Mouse (Mus musculus): ENCODE results near the gene Pth2. TPM values are rescaled to one million over a fixed set of nuclear protein-coding genes. Genes with fewer than 3 reads are reported as not detected.

Pth2 gene
- polyA plus RNA-seq, 1 experiment from 2014 or later: not detected

GRCm38 (mm10) chr7:45185921-45186320 lies 5.1 kb downstream of the Pth2 start:
- no peak overlapping the region for H3K9ac ChIP-seq (ENCODE audit: low read depth, low read length)
- no peaks in the 10 kb centered on the region for H3K9me3 ChIP-seq (replicated peaks; ENCODE audit: control insufficient read depth, low read length)
- H3K4me1 ChIP-seq (ENCODE audit: control insufficient read depth, low read depth, low read length): peaks cover 10% of the 10 kb centered on the region
- H3K27ac ChIP-seq (ENCODE audit: low read length): no peak overlapping the region
- ATAC-seq (ENCODE audit: low read depth): no peak
- no peaks in the 10 kb centered on the region for H3K36me3 ChIP-seq (ENCODE audit: control insufficient read depth, insufficient read depth)
- no peak overlapping the region for H3K4me2 ChIP-seq (ENCODE audit: low read depth, low read length)
- 62% methylated on average over 7 of the region's 7 CpGs for WGBS (ENCODE audit: insufficient replicate concordance)
- H3K27me3 ChIP-seq (ENCODE audit: control insufficient read depth, insufficient read depth, low read depth, low read length): peaks cover 70% of the 10 kb centered on the region
- H3K4me3 ChIP-seq (ENCODE audit: low read depth, low read length): no peak overlapping the region

- Histone ChIP-seq H3K9ac (ENCODE audit: low read depth, low read length) (no peak overlapping the region), H3K27ac (ENCODE audit: low read length) (no peak overlapping the region), H3K9me3 (replicated peaks; ENCODE audit: control insufficient read depth, low read length) (no peaks in the 10 kb centered on the region), H3K36me3 (ENCODE audit: control insufficient read depth, insufficient read depth) (no peaks in the 10 kb centered on the region), H3K4me1 (ENCODE audit: control insufficient read depth, low read depth, low read length) (no peaks in the 10 kb centered on the region), H3K27me3 (ENCODE audit: control insufficient read depth, insufficient read depth, low read depth, low read length) (peaks cover 39% of the 10 kb centered on the region), H3K4me3 (ENCODE audit: low read depth, low read length) (no peak overlapping the region), H3K4me2 (ENCODE audit: low read depth, low read length) (no peak overlapping the region)
- ATAC-seq (ENCODE audit: low read depth): no peak
- 49% methylated on average over 16 of the region's 16 CpGs for WGBS (ENCODE audit: insufficient replicate concordance)
Observed at GRCm38 (mm10) chr7:45189600-45189999, 8.8 kb downstream of the Pth2 start.

- 64% methylated on average over 6 of the region's 6 CpGs for WGBS (ENCODE audit: insufficient replicate concordance)
- no peak for ATAC-seq (ENCODE audit: low read depth)
- peaks cover 34% of the 10 kb centered on the region for H3K27me3 ChIP-seq (ENCODE audit: control insufficient read depth, insufficient read depth, low read depth, low read length)
Observed at GRCm38 (mm10) chr7:45190186-45190585, 9.4 kb downstream of the Pth2 start.

GRCm38 (mm10) chr7:45191161-45191560 lies 10.4 kb downstream of the Pth2 start:
- no peaks in the 10 kb centered on the region for H3K4me1 ChIP-seq (ENCODE audit: control insufficient read depth, low read depth, low read length)
- WGBS (ENCODE audit: insufficient replicate concordance): 52% methylated on average over 2 of the region's 2 CpGs
- no peaks in the 10 kb centered on the region for H3K36me3 ChIP-seq (ENCODE audit: control insufficient read depth, insufficient read depth)
- no peak overlapping the region for H3K9ac ChIP-seq (ENCODE audit: low read depth, low read length)
- ATAC-seq (ENCODE audit: low read depth): no peak
- H3K27ac ChIP-seq (ENCODE audit: low read length): no peak overlapping the region
- H3K4me3 ChIP-seq (ENCODE audit: low read depth, low read length): no peak overlapping the region
- no peaks in the 10 kb centered on the region for H3K9me3 ChIP-seq (replicated peaks; ENCODE audit: control insufficient read depth, low read length)
- H3K4me2 ChIP-seq (ENCODE audit: low read depth, low read length): no peak overlapping the region
- H3K27me3 ChIP-seq (ENCODE audit: control insufficient read depth, insufficient read depth, low read depth, low read length): peaks cover 25% of the 10 kb centered on the region

More at GRCm38 (mm10) chr7:45190186-45190585, 9.4 kb downstream of the Pth2 start:
- Histone ChIP-seq H3K9me3 (replicated peaks; ENCODE audit: control insufficient read depth, low read length) (no peaks in the 10 kb centered on the region), H3K4me2 (ENCODE audit: low read depth, low read length) (no peak overlapping the region), H3K36me3 (ENCODE audit: control insufficient read depth, insufficient read depth) (no peaks in the 10 kb centered on the region), H3K4me1 (ENCODE audit: control insufficient read depth, low read depth, low read length) (no peaks in the 10 kb centered on the region), H3K4me3 (ENCODE audit: low read depth, low read length) (no peak overlapping the region), H3K9ac (ENCODE audit: low read depth, low read length) (no peak overlapping the region), H3K27ac (ENCODE audit: low read length) (no peak overlapping the region)

- H3K27me3 ChIP-seq (ENCODE audit: control insufficient read depth, insufficient read depth, low read depth, low read length): peaks cover 19% of the 10 kb centered on the region
- no peaks in the 10 kb centered on the region for H3K4me1 ChIP-seq (ENCODE audit: control insufficient read depth, low read depth, low read length)
Observed at GRCm38 (mm10) chr7:45191803-45192363, 11.1 kb downstream of the Pth2 start.

GRCm38 (mm10) chr7:45192585-45193310 lies 12.0 kb downstream of the Pth2 start:
- ATAC-seq (ENCODE audit: low read depth): no peak
- peaks cover 14% of the 10 kb centered on the region for H3K27me3 ChIP-seq (ENCODE audit: control insufficient read depth, insufficient read depth, low read depth, low read length)
- WGBS (ENCODE audit: insufficient replicate concordance): 59% methylated on average over 7 of the region's 7 CpGs

More at GRCm38 (mm10) chr7:45191803-45192363, 11.1 kb downstream of the Pth2 start:
- no peak overlapping the region for H3K9ac ChIP-seq (ENCODE audit: low read depth, low read length)
- no peaks in the 10 kb centered on the region for H3K9me3 ChIP-seq (replicated peaks; ENCODE audit: control insufficient read depth, low read length)
- H3K4me2 ChIP-seq (ENCODE audit: low read depth, low read length): no peak overlapping the region
- 16% methylated on average over 8 of the region's 8 CpGs for WGBS (ENCODE audit: insufficient replicate concordance)
- no peak overlapping the region for H3K4me3 ChIP-seq (ENCODE audit: low read depth, low read length)
- no peak overlapping the region for H3K27ac ChIP-seq (ENCODE audit: low read length)
- no peak for ATAC-seq (ENCODE audit: low read depth)
- no peaks in the 10 kb centered on the region for H3K36me3 ChIP-seq (ENCODE audit: control insufficient read depth, insufficient read depth)

GRCm38 (mm10) chr7:45193406-45193805 lies 12.6 kb downstream of the Pth2 start:
- Histone ChIP-seq H3K4me1 (ENCODE audit: control insufficient read depth, low read depth, low read length) (no peaks in the 10 kb centered on the region), H3K27me3 (ENCODE audit: control insufficient read depth, insufficient read depth, low read depth, low read length) (peaks cover 14% of the 10 kb centered on the region), H3K4me2 (ENCODE audit: low read depth, low read length) (no peak overlapping the region), H3K4me3 (ENCODE audit: low read depth, low read length) (no peak overlapping the region), H3K9me3 (replicated peaks; ENCODE audit: control insufficient read depth, low read length) (no peaks in the 10 kb centered on the region), H3K9ac (ENCODE audit: low read depth, low read length) (no peak overlapping the region), H3K27ac (ENCODE audit: low read length) (no peak overlapping the region), H3K36me3 (ENCODE audit: control insufficient read depth, insufficient read depth) (no peaks in the 10 kb centered on the region)
- no peak for ATAC-seq (ENCODE audit: low read depth)
- 52% methylated on average over 5 of the region's 5 CpGs for WGBS (ENCODE audit: insufficient replicate concordance)

More at GRCm38 (mm10) chr7:45192585-45193310, 12.0 kb downstream of the Pth2 start:
- Histone ChIP-seq H3K4me1 (ENCODE audit: control insufficient read depth, low read depth, low read length) (no peaks in the 10 kb centered on the region), H3K9me3 (replicated peaks; ENCODE audit: control insufficient read depth, low read length) (no peaks in the 10 kb centered on the region), H3K27ac (ENCODE audit: low read length) (no peak overlapping the region), H3K4me3 (ENCODE audit: low read depth, low read length) (no peak overlapping the region), H3K9ac (ENCODE audit: low read depth, low read length) (no peak overlapping the region), H3K36me3 (ENCODE audit: control insufficient read depth, insufficient read depth) (no peaks in the 10 kb centered on the region), H3K4me2 (ENCODE audit: low read depth, low read length) (no peak overlapping the region)

- H3K4me1 ChIP-seq (ENCODE audit: control insufficient read depth, low read depth, low read length): no peaks in the 10 kb centered on the region
- no peaks in the 10 kb centered on the region for H3K36me3 ChIP-seq (ENCODE audit: control insufficient read depth, insufficient read depth)
- H3K27ac ChIP-seq (ENCODE audit: low read length): no peak overlapping the region
- H3K9me3 ChIP-seq (replicated peaks; ENCODE audit: control insufficient read depth, low read length): no peaks in the 10 kb centered on the region
- H3K9ac ChIP-seq (ENCODE audit: low read depth, low read length): no peak overlapping the region
- no peak overlapping the region for H3K4me3 ChIP-seq (ENCODE audit: low read depth, low read length)
- H3K4me2 ChIP-seq (ENCODE audit: low read depth, low read length): no peak overlapping the region
- 61% methylated on average over 17 of the region's 17 CpGs for WGBS (ENCODE audit: insufficient replicate concordance)
- ATAC-seq (ENCODE audit: low read depth): no peak
- H3K27me3 ChIP-seq (ENCODE audit: control insufficient read depth, insufficient read depth, low read depth, low read length): peaks cover 13% of the 10 kb centered on the region
Observed at GRCm38 (mm10) chr7:45193871-45194785, 13.3 kb downstream of the Pth2 start.
